Mouse (Mus musculus) heart, embryonic 11.5 days (tissue): ENCODE data around the gene Rbm46. TPM values are rescaled to one million over a fixed set of nuclear protein-coding genes. Genes with fewer than 3 reads are reported as not detected.

Source experiments
- ATAC-seq: fragments of 200-750 bp; cut with Nextera tagmentation; replicated peaks from 2 replicates; pipeline ENCODE4 v1.8.0; 2017; ENCODE audit warnings: moderate library complexity; ENCODE audit not compliant: insufficient number of reproducible peaks, low FRiP score, low TSS enrichment
- H3K27ac ChIP-seq: fragments of 300-500 bp; sonication (generic); 2 replicates; pipeline ENCODE4 v1.5.1; 2014; ENCODE audit warnings: mild to moderate bottlenecking, low read depth, low read length
- H3K27me3 ChIP-seq: fragments of 300-500 bp; sonication (generic); 2 replicates; pipeline ENCODE4 v1.6.1; 2014; ENCODE audit warnings: mild to moderate bottlenecking, low read length, mixed read lengths; ENCODE audit not compliant: control insufficient read depth, insufficient read depth
- H3K36me3 ChIP-seq: fragments of 300-500 bp; sonication (generic); 2 replicates; pipeline ENCODE4 v1.6.1; 2014; ENCODE audit warnings: mild to moderate bottlenecking, low read length, moderate library complexity, mixed read lengths; ENCODE audit not compliant: control insufficient read depth, insufficient read depth
- H3K4me1 ChIP-seq: fragments of 300-500 bp; sonication (generic); 2 replicates; pipeline ENCODE4 v1.6.1; 2014; ENCODE audit warnings: low read length; ENCODE audit not compliant: control insufficient read depth, insufficient read depth
- H3K4me2 ChIP-seq: fragments of 300-500 bp; sonication (generic); 2 replicates; pipeline ENCODE4 v1.6.1; 2014; ENCODE audit warnings: mild to moderate bottlenecking, moderate library complexity
- H3K4me3 ChIP-seq: fragments of 300-500 bp; sonication (generic); 2 replicates; pipeline ENCODE4 v1.5.1; 2014; ENCODE audit warnings: low read depth, low read length
- H3K9ac ChIP-seq: fragments of 300-500 bp; sonication (generic); 2 replicates; pipeline ENCODE4 v1.6.1; 2014; ENCODE audit warnings: mild to moderate bottlenecking, low read depth, low read length, moderate library complexity
- H3K9me3 ChIP-seq: fragments of 300-500 bp; sonication (generic); replicated peaks from 2 replicates; pipeline ENCODE4 v1.6.1; 2016; ENCODE audit warnings: low read length; ENCODE audit not compliant: control insufficient read depth
- WGBS: fragments of 180-500 bp; shearing (Covaris S2); extraction: QIAGEN DNeasy Blood & Tissue Kit; methylation state at CpG from one replicate; pipeline ENCODE4 v1.1.7; 2014; ENCODE audit not compliant: insufficient replicate concordance; 5-methylcytosine and 5-hydroxymethylcytosine counted together
- polyA plus RNA-seq: library from polyadenylated mRNA; unstranded; fragments of >200 nt; fragmentation: Nextera tagmentation; extraction: Ambion mirVana; gene quantifications from 2 replicates; pipeline ENCODE4 v1.2.1, GENCODE M21; 2014

Rbm46 gene
- 1.9 and 2.0 TPM in 2 replicates for polyA plus RNA-seq

DNA sequence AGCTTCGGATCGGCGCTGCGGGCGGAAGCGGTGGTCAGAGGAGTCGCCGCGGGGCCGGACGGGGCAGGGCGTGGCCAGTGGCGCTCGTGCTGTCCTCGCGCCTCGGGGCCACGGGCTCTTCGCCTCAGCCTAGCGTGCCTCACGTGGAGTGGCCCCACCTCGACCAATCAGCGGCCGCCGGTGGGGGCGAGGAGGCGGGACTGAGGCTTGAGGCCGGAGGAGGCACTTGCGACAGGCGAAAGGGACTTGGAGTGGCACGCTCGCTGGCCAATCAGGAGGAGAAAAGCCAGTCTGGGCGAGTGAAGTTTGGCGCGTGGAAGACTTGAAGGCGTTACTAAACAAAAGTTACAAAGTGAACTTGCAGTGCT is at the start of gene Rbm46:
Gene Rbm46, minus strand, starts transcription at position 112 of the 368 bp plus-strand sequence.
- 18% methylated on average over 36 of the region's 36 CpGs for WGBS
- no peaks in the 10 kb centered on the region for H3K9me3 ChIP-seq
- peak within 1 kb of the TSS; percentile 44; the same call in 1 of the 2 replicates for H3K9ac ChIP-seq
- no peaks in the 10 kb centered on the region for H3K4me1 ChIP-seq
- peak within 1 kb of the TSS; percentile 67 for H3K4me2 ChIP-seq
- no peak within 1 kb of the TSS for H3K27ac ChIP-seq
- ATAC-seq = peak; percentile 84
- H3K4me3 ChIP-seq = peak within 1 kb of the TSS; percentile 45
- no peaks in the 10 kb centered on the region for H3K36me3 ChIP-seq
- H3K27me3 ChIP-seq = peaks cover 16% of the 10 kb centered on the region

DNA sequence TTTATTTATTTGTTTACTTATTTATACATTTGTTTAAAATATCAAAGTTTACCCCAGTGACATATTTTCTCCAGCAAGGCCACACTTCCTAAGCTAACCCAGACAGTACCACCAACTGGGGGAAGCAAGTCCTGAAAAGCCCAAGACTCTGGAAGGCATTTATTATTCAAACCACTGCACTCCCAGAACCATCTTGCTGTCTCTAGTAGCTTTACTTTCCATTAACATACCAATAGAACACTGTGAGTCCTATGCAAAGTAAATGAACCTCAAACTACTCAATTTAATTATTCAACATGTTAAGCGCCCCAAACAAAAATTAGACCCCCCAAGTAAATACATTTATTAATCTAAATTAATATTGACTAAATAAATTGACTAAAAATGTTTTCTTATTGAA is 39.3 kb upstream of the Rbm46 start:
- no peak overlapping the region for H3K27ac ChIP-seq
- no peaks in the 10 kb centered on the region for H3K4me1 ChIP-seq
- H3K36me3 ChIP-seq = no peaks in the 10 kb centered on the region
- WGBS = 47% methylated on average over 1 of the region's 1 CpGs
- H3K9me3 ChIP-seq = no peaks in the 10 kb centered on the region
- H3K4me3 ChIP-seq = no peak overlapping the region
- H3K4me2 ChIP-seq = no peak overlapping the region
- H3K27me3 ChIP-seq = no peaks in the 10 kb centered on the region
- H3K9ac ChIP-seq = no peak overlapping the region
- no peak for ATAC-seq

DNA sequence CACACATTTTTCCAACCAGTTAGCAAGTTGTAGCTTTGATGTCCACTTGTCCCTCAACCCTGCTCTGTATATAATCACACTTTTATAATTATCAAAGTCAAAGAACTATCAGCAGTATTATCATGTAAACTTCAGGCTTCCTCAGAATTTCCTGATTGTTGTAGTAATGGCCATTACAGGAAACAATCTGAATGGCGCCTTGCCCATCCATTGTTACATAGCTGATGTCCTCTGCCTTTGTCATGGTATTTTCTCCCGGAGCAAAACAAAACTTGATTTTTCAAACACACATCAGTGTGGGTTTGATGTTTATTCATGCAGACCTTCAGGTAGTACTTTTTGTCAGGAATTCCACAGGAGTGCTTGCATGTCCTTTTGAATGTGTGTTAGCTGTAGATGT is 32.4 kb upstream of the Rbm46 start:
- Histone ChIP-seq H3K27me3 (peaks cover 13% of the 10 kb centered on the region), H3K36me3 (no peaks in the 10 kb centered on the region), H3K9ac (no peak overlapping the region), H3K9me3 (no peaks in the 10 kb centered on the region), H3K4me3 (no peak overlapping the region), H3K4me1 (0 out of 2 replicates have a peak, but pooled peaks cover under 1% of the 10 kb centered on the region), H3K27ac (no peak overlapping the region), H3K4me2 (no peak overlapping the region)
- no peak for ATAC-seq
- 68% methylated on average over 2 of the region's 2 CpGs for WGBS

DNA sequence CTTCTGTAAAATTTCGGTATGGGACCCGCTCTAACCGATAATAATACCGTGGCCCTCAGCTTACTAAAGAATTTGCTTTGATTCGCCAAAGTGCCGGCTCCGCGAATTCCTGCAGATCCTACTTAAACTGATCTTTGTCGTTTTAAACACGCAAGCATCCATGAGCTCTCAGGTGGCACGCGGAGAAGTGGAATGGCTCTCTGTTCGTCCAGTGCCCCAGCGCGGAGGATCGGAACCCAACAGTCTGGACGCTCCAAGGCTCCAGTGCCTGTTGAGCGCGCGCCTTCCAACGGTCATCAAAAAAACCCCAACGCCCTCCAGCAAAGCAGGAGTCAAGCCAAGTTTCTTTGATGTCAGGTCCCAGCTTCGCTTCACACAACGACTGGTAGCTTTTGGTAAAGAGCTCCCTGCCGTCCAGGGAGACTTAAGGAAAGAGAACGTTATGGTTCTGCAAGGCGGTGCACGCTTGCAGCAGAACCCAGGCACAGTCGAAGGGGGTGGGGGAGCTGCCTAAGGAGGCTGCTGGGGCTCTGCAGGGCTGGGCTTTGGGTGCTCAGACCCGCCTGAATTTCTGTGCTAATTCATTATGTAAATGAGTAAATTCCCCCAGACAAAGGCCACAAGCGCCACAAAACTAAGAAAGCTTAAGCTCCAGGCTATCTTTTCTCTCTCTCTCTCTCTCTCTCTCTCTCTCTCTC is 28.1 kb upstream of the Rbm46 start:
- peak overlapping the region; percentile 96 for H3K4me2 ChIP-seq
- WGBS = 2% methylated on average over 31 of the region's 31 CpGs
- no peak overlapping the region for H3K27ac ChIP-seq
- H3K4me3 ChIP-seq = peak overlapping the region; percentile 52
- peak overlapping the region; percentile 34; the same call in 1 of the 2 replicates for H3K9ac ChIP-seq
- peaks cover 23% of the 10 kb centered on the region for H3K27me3 ChIP-seq
- H3K9me3 ChIP-seq = no peaks in the 10 kb centered on the region; the same call in 1 of the 2 replicates
- no peak for ATAC-seq
- 0 out of 2 replicates have a peak, but pooled peaks cover 2% of the 10 kb centered on the region for H3K4me1 ChIP-seq
- no peaks in the 10 kb centered on the region for H3K36me3 ChIP-seq

DNA sequence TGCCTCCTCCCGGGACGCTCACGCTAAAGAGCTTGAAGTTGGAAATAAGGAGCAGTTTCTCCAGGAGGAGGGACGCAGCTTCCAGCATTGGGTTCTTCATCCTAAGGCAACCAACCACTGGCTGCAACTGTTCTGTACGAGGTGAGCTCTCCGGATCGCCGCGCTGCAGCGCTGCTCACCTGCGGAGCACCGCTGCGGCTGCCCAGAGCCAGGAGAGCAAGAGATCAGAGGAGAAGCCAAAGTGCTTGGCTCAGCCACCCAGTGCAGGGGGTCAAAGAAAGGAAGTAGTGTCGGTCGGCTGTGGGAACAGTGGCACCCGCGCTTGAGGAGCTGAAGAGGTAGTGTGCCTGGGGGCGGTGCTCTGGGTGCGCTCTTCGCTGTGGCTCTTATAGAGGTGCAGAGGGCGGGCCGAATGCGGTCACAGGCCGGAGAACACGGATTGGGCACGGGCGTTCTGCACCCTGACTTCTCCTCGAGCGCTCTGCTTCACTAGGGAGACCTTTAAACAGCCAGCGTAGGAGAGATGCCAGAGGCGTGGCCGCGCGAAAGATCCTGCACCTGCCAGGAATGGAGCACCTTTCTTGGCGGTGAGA is 27.4 kb upstream of the Rbm46 start, which contains the start of gene Lrat:
Gene Lrat, minus strand, starts transcription at position 361 of the 593 bp plus-strand sequence.
- ATAC-seq = no peak

DNA sequence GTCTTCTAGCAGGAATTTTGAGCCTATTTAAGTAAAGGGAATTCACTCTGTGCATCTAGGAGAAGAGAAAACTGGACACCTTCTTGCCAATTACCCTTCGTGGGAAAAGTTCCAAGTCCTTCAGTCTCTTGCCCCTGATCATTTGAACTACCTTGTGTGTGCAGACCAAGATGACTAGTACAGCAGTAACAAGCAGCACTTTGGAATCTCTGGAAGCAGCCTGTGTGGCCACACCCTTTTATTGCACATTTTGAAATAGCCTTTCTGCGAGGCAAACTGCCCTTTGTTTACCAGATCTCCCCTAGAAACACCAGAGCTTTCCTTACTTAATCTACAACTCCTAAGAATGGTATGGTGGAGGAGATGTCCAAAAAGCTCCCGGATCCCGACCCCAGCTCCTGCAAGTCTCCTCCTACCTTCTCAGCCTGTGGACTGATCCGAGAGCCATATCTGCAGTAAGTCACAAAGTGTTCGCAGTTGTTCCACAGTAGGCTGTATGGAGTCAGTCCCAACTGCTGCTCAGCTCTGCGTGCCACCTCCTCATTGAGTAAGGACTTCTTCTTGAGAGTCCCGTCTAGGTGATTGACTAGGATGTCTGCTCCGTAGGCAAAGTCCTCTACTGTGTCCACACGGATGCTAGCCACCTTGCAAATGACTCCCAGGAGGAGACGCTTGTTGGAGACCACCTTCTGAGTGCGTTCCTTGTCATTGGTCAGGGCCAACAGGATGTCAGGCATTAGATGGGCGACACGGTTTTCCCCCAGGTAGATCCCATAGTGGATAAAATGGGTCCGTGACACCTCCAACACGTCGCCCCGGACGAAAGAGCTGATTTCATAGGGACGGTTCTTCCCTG is 26.7 kb upstream of the Rbm46 start:
- peak overlapping the region; percentile 96 for H3K4me2 ChIP-seq
- no peak overlapping the region for H3K27ac ChIP-seq
- peaks cover 23% of the 10 kb centered on the region for H3K27me3 ChIP-seq
- WGBS = 24% methylated on average over 20 of the region's 20 CpGs
- ATAC-seq = no peak
- peak overlapping the region; percentile 52 for H3K4me3 ChIP-seq
- H3K36me3 ChIP-seq = no peaks in the 10 kb centered on the region
- H3K9me3 ChIP-seq = no peaks in the 10 kb centered on the region; the same call in 1 of the 2 replicates
- H3K9ac ChIP-seq = no peak overlapping the region
- 0 out of 2 replicates have a peak, but pooled peaks cover 2% of the 10 kb centered on the region for H3K4me1 ChIP-seq

More for the DNA sequence above, 27.4 kb upstream of the Rbm46 start, which contains the start of gene Lrat:
- peak within 1 kb of the TSS; percentile 34; the same call in 1 of the 2 replicates for H3K9ac ChIP-seq
- 0 out of 2 replicates have a peak, but pooled peaks cover 2% of the 10 kb centered on the region for H3K4me1 ChIP-seq
- H3K27ac ChIP-seq = no peak within 1 kb of the TSS
- H3K4me3 ChIP-seq = peak within 1 kb of the TSS; percentile 52
- 1% methylated on average over 35 of the region's 35 CpGs for WGBS
- H3K4me2 ChIP-seq = peak within 1 kb of the TSS; percentile 96
- H3K36me3 ChIP-seq = no peaks in the 10 kb centered on the region
- no peaks in the 10 kb centered on the region; the same call in 1 of the 2 replicates for H3K9me3 ChIP-seq
- H3K27me3 ChIP-seq = peaks cover 23% of the 10 kb centered on the region

DNA sequence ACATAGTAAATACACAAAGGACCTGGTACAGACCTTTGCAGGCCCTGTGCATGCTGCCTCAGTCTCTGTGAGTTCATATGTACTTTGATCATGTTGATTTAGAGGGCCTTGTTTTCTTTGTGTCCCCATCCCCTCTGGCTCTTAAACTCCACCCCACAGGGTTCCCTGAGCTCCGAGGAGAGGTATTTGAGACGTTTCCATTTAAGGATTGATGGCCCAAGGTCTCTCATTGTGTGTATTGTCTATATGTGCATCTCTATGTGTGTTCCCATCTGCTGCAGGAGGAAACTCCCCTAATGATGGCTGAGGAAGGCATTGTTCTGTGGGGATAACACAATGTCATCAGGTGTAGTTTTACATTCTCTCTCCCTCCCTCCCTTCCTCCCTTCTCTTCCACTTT is 12.6 kb upstream of the Rbm46 start:
- ATAC-seq = no peak
- Histone ChIP-seq H3K27ac (no peak overlapping the region), H3K4me3 (no peak overlapping the region), H3K27me3 (no peaks in the 10 kb centered on the region), H3K9me3 (no peaks in the 10 kb centered on the region), H3K36me3 (no peaks in the 10 kb centered on the region), H3K4me1 (no peaks in the 10 kb centered on the region), H3K9ac (no peak overlapping the region), H3K4me2 (no peak overlapping the region)
- 14% methylated on average over 2 of the region's 2 CpGs for WGBS

DNA sequence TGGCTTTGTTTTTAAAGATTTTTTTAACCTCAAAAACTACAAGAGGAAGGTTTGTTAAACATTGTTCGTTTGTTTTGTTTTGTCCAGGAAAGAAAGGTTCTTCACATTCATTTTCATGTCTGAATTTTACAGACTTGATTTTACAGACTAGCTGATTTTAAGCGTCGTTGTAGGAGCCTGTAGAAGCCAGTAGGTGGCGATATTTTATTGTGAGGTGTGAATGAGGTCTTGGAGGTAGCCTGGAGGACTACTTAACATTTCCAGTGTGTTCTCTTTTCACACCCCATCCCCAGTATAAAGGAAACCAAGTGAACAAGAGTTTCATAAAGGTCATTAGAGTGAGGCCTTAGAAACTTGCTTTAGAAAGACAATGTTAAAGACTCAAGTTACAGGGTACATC is 975 bp upstream of the Rbm46 start:
- Histone ChIP-seq H3K4me3 (no peak overlapping the region), H3K9ac (no peak overlapping the region), H3K27me3 (peaks cover 16% of the 10 kb centered on the region), H3K36me3 (no peaks in the 10 kb centered on the region), H3K4me1 (no peaks in the 10 kb centered on the region), H3K27ac (no peak overlapping the region), H3K4me2 (no peak overlapping the region), H3K9me3 (no peaks in the 10 kb centered on the region)
- 5% methylated on average over 4 of the region's 4 CpGs for WGBS
- no peak for ATAC-seq
